Mouse (Mus musculus) cortical plate, adult 2 months (tissue): ENCODE data around the gene Gm20441.

Source experiments
- CTCF ChIP-seq: fragments of 200-500 bp; IDR thresholded peaks from 2 replicates; pipeline ENCODE4 v1.5.1; 2011; ENCODE audit warnings: mild to moderate bottlenecking, control low read depth, low read length; ENCODE audit not compliant: insufficient read depth; ENCODE audit errors: extremely low read depth
- POLR2A ChIP-seq: fragments of 200-500 bp; IDR thresholded peaks from 2 replicates; pipeline ENCODE4 v1.6.1; 2011; ENCODE audit warnings: mild to moderate bottlenecking, low read length, control low read depth; ENCODE audit not compliant: insufficient read depth; ENCODE audit errors: extremely low read depth

DNA sequence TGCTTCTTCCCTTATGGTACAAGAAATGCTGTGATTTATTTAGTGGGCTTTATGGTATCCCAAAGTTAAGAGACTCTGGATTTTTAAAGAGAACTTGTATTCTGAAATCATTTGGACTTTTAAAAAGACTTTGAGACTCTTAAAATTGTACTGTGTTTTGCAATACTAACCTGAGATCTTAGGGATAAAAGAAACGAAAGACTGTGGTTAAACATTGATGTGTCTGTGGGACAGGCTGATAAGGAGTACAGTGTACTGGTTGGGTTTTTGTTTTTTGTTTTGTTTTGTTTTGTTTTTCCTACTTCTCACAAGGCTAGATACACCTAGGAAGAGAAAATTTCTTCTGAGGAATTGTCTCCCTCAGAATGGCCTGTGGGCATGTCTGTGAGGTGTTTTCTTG is 4.7 kb upstream of the Gm20441 start:
- TF ChIP-seq CTCF (no peak), POLR2A (no peak)
